Mouse (Mus musculus) heart, postnatal 0 days (tissue): ENCODE results near the gene Nobox. TPM values are rescaled to one million over a fixed set of nuclear protein-coding genes. Genes with fewer than 3 reads are reported as not detected.

Source experiments
- ATAC-seq: fragments of 200-750 bp; cut with Nextera tagmentation; 2 replicates; pipeline ENCODE4 v1.8.0; 2017; ENCODE audit warnings: low read depth, moderate number of reproducible peaks, moderate library complexity; ENCODE audit not compliant: insufficient read depth
- DNase-seq: peaks from one replicate; pipeline ENCODE4 v3.0.0-alpha.2; 2016; ENCODE audit warnings: low spot score
- H3K27ac ChIP-seq: fragments of 300-500 bp; sonication (generic); 2 replicates; pipeline ENCODE4 v1.5.1; 2014; ENCODE audit warnings: low read depth, mild to moderate bottlenecking
- H3K27me3 ChIP-seq: fragments of 300-500 bp; sonication (generic); 2 replicates; pipeline ENCODE4 v1.6.1; 2014; ENCODE audit warnings: low read length, mixed read lengths; ENCODE audit not compliant: control insufficient read depth, insufficient read depth
- H3K36me3 ChIP-seq: fragments of 300-500 bp; sonication (generic); replicated peaks from 2 replicates; pipeline ENCODE4 v1.6.1; 2014; ENCODE audit warnings: low read length, mixed read lengths; ENCODE audit not compliant: control insufficient read depth, insufficient read depth
- H3K4me1 ChIP-seq: fragments of 300-500 bp; sonication (generic); 2 replicates; pipeline ENCODE4 v1.6.1; 2014; ENCODE audit warnings: antibody characterized with exemption; ENCODE audit not compliant: control insufficient read depth, insufficient read depth
- H3K4me2 ChIP-seq: fragments of 300-500 bp; sonication (generic); 2 replicates; pipeline ENCODE4 v1.6.1; 2014; ENCODE audit warnings: low read depth, mild to moderate bottlenecking, low read length, moderate library complexity
- H3K4me3 ChIP-seq: fragments of 300-500 bp; sonication (generic); 2 replicates; pipeline ENCODE4 v1.5.1; 2014; ENCODE audit warnings: low read depth, low read length
- H3K9ac ChIP-seq: fragments of 300-500 bp; sonication (generic); replicated peaks from 2 replicates; pipeline ENCODE4 v1.6.1; 2014; ENCODE audit warnings: low read depth, low read length, mixed read lengths
- H3K9me3 ChIP-seq: fragments of 300-500 bp; sonication (generic); replicated peaks from 2 replicates; pipeline ENCODE4 v1.6.1; 2016; ENCODE audit warnings: low read length; ENCODE audit not compliant: control insufficient read depth
- CTCF ChIP-seq: IDR thresholded peaks from 2 replicates; pipeline ENCODE4 v1.5.1; 2016; ENCODE audit warnings: antibody characterized with exemption, control low read depth, low read depth
- EP300 ChIP-seq: IDR thresholded peaks from 2 replicates; pipeline ENCODE4 v1.6.1; 2016; ENCODE audit warnings: antibody characterized with exemption, low read depth
- WGBS: fragments of 180-500 bp; shearing (Covaris S2); extraction: QIAGEN DNeasy Blood & Tissue Kit; methylation state at CpG from one replicate; pipeline ENCODE4 v1.1.7; 2014; 5-methylcytosine and 5-hydroxymethylcytosine counted together
- polyA plus RNA-seq: library from polyadenylated mRNA; unstranded; fragments of >200 nt; fragmentation: Nextera tagmentation; extraction: Ambion mirVana; gene quantifications from 2 replicates; pipeline ENCODE4 v1.2.1, GENCODE M21; 2015
- total RNA-seq: library from RNA; depleted of rRNA; stranded (reverse); fragments of >200 nt; gene quantifications from 2 replicates; pipeline ENCODE4 v1.2.3, GENCODE M21; 2014; ENCODE audit warnings: low replicate concordance

Gene Nobox
- total and polyA plus RNA-seq, 2 experiments from 2014 or later, result not detected

GRCm38 (mm10) chr6:43312546-43312945 lies 3.2 kb upstream of the Nobox start:
- no peak overlapping the region for H3K27ac ChIP-seq
- H3K9ac ChIP-seq, result no peak overlapping the region
- ATAC-seq (no peak), DNase-seq (no peak)
- TF ChIP-seq CTCF (no peak), EP300 (no peak)
- no peaks in the 10 kb centered on the region for H3K9me3 ChIP-seq
- no peak overlapping the region for H3K4me2 ChIP-seq
- H3K36me3 ChIP-seq, result no peaks in the 10 kb centered on the region
- H3K4me1 ChIP-seq, result no peaks in the 10 kb centered on the region
- no peaks in the 10 kb centered on the region for H3K27me3 ChIP-seq
- H3K4me3 ChIP-seq, result no peak overlapping the region

DNA sequence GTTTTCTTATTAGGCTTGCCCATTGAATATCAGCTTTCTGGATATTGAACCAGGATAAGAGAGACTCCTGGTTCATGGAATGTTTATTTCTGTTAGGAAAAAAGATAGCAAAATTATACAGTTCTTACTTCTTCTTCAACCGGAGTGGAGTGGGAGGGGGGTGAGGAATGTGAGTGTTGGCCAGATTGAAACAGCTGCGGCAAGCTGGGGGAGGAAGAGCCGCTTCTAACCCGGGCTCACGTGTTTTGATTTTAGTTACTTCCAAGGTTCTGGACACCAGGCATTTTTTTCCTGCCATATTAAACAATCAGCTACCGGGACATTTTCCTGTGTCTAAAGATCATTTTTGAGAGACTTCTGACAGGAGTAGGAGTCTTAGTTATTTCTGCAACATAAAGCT lies 717 bp upstream of the Nobox start:
- no peak overlapping the region for H3K27ac ChIP-seq
- DNase-seq (no peak), ATAC-seq (no peak)

DNA sequence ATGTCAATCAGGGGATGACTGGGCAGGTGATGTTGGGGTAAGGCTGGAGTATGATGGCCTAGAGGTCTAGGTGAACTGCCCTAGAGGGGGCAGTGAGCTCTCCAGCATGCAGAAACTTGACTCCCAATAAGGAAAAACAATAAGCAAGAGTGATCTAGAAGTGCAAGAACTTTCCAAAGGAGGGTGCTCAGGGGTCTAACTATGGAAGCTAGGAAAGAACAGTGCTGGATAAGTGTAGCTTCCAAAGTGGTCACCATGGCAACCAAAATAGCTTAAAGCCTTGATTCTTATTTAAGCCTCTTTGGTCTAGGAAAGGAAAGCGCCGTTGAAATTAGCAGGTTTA lies 11.9 kb downstream of the Nobox start:
- Histone ChIP-seq H3K4me2 (no peak overlapping the region), H3K9me3 (no peaks in the 10 kb centered on the region), H3K4me1 (no peaks in the 10 kb centered on the region), H3K27ac (no peak overlapping the region), H3K4me3 (no peak overlapping the region), H3K27me3 (no peaks in the 10 kb centered on the region), H3K9ac (no peak overlapping the region), H3K36me3 (no peaks in the 10 kb centered on the region)
- ATAC-seq (no peak), DNase-seq (no peak)
- WGBS, result 36% methylated on average over 2 of the region's 2 CpGs
- no peak for TF ChIP-seq EP300
- TF ChIP-seq CTCF, result no peak

More for the DNA sequence above, 717 bp upstream of the Nobox start:
- H3K4me1 ChIP-seq, result no peaks in the 10 kb centered on the region
- no peak overlapping the region for H3K4me2 ChIP-seq
- no peaks in the 10 kb centered on the region for H3K9me3 ChIP-seq
- H3K9ac ChIP-seq, result no peak overlapping the region
- no peaks in the 10 kb centered on the region for H3K36me3 ChIP-seq
- no peak overlapping the region for H3K4me3 ChIP-seq
- TF ChIP-seq CTCF (no peak), EP300 (no peak)
- WGBS, result 40% methylated on average over 6 of the region's 6 CpGs
- H3K27me3 ChIP-seq, result no peaks in the 10 kb centered on the region

DNA sequence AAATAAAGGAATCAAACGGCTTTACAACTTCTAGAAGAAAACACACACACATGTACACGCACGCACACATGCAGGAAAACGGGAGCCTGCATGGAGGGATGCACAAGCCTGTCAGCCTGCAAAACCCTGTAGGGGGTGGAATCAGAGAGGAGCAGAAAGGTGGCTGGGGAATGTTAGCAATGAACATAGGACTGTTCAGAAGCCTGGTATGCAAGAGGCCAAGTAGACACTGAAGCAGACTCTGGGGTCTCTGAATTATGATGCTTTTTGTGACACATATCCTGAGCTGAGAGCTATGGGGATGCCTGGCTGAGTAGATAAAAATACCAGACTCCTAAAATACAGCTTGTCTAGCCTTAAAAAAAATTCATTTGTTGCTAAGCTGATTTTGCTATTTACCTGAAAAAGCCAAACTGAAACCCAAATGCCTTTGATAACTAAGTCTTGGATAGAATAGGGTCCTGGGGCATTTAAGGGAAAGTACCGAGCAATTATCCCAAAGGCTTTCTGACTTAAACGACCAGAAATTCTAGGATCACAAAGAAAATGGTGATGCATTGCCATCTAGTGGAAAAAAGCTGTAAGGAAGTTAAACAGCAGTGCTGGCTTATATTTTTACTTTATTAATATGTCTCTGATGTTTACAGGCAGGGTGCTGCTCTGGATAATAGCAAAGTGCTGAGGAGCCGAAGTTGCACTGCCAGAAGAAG lies 12.4 kb downstream of the Nobox start:
- H3K9me3 ChIP-seq, result no peaks in the 10 kb centered on the region
- H3K27ac ChIP-seq, result no peak overlapping the region
- peak; percentile 32 for DNase-seq
- H3K36me3 ChIP-seq, result no peaks in the 10 kb centered on the region
- TF ChIP-seq EP300 (no peak), CTCF (peak; percentile 76)
- no peak overlapping the region for H3K9ac ChIP-seq
- 33% methylated on average over 7 of the region's 7 CpGs for WGBS
- H3K4me1 ChIP-seq, result no peaks in the 10 kb centered on the region
- H3K4me3 ChIP-seq, result no peak overlapping the region
- H3K27me3 ChIP-seq, result no peaks in the 10 kb centered on the region
- ATAC-seq, result no peak
- H3K4me2 ChIP-seq, result no peak overlapping the region

DNA sequence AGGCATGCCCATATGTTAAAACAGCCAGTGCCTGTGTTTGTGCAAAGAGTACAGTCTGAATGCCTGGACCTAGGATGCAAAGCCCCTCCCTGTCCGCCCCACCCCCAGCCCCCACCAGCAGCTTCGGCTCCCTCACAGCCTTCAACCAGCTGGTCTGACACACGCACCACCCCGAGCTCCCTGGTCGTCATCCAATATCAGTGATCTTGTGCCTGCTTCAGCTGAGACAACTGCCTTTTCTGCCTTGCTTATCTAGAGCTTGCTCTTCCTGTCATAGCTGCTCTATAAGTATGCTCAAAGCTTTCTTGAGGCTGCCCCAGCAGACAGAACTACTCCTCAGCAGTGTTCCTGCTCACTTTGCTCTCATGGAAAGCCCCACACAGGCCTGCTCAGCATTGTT lies 13.4 kb downstream of the Nobox start:
- H3K27ac ChIP-seq, result no peak overlapping the region
- H3K27me3 ChIP-seq, result no peaks in the 10 kb centered on the region
- H3K9ac ChIP-seq, result no peak overlapping the region
- no peaks in the 10 kb centered on the region for H3K36me3 ChIP-seq
- H3K4me2 ChIP-seq, result no peak overlapping the region
- no peaks in the 10 kb centered on the region for H3K4me1 ChIP-seq
- H3K9me3 ChIP-seq, result no peaks in the 10 kb centered on the region
- H3K4me3 ChIP-seq, result no peak overlapping the region
- ATAC-seq (no peak), DNase-seq (no peak)
- TF ChIP-seq CTCF (no peak), EP300 (no peak)
- WGBS, result 21% methylated on average over 5 of the region's 5 CpGs

DNA sequence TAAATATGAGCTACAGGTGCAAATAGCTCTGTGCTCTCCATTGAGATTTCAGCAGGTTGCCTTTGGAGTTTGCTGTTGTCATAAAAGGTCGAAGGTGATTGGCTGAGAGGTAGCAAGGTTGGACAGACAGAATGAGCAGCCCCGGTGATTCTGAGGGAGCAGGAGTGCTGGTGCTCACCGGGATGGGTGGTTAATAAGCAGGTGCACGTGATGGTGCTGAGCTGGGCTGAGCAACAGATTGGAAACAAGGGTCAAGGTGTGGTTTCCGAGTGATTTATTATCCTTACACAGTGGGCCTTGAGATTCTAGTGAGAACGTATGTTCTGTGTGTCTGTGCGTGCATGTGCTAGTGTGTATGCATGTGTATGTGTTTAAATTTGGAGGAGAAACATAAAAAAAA lies 16.2 kb downstream of the Nobox start:
- 78% methylated on average over 7 of the region's 7 CpGs for WGBS

More for the DNA sequence above, 16.2 kb downstream of the Nobox start:
- Histone ChIP-seq H3K9me3 (no peaks in the 10 kb centered on the region), H3K9ac (no peak overlapping the region), H3K4me2 (no peak overlapping the region), H3K27ac (no peak overlapping the region), H3K27me3 (no peaks in the 10 kb centered on the region), H3K4me1 (no peaks in the 10 kb centered on the region), H3K36me3 (peaks cover 12% of the 10 kb centered on the region; the same call in 1 of the 2 replicates), H3K4me3 (no peak overlapping the region)
- no peak for TF ChIP-seq EP300
- TF ChIP-seq CTCF, result no peak
- ATAC-seq (no peak), DNase-seq (no peak)
